Mouse (Mus musculus): Measurements from ENCODE around the gene Capn9. TPM values are rescaled to one million over a fixed set of nuclear protein-coding genes. Genes with fewer than 3 reads are reported as not detected.
A peak's percentile ranks its signal among the peaks of the same experiment; 100 is the strongest.

Gene Capn9
- polyA plus RNA-seq, 1 experiment from 2014 or later = not detected

DNA sequence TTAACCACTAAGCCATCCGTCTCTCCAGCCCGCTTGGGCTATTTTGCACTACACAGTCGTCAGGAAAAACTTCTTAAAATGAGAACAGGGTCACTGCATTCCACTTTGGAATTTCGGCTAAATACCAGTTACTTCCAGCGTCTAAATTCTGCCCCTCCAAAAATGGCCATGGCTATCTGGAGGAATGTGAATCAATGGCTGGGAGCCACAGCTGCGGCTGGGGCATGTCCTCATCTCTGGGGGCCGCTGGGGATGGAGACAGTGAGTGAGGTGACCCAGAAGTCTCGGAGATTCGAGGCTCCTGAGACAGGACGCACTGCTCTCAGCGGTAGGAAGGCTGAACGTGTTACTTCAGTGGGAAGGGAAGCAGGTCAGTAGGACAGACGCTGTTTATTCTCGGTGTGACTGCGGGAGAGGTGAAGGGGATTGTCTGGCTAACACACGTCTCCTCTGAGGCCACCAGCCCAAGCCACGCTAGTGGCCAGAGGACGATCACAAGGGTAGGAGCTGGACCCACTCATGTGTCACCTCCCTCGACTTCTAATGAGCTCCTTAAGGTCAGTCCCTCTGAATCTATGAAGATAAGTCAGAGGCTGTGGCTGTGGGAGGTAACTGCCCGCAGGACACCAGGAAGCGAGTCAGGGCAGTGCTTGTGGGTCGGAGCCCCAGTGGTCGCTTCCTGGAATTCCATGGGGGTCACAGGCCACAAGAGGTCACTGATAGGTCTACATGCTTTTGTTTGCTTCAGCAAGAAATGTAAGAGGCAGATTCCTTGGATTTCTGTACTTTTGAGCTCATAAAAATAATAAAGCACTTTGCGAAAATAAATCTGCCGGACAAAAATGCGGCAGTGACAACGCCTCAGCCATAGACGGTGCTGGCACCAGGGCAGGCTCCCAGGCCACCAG is 77.9 kb downstream of the Capn9 start:
- no peak for ATAC-seq (replicated peaks; ENCODE audit: insufficient number of reproducible peaks, low FRiP score, low TSS enrichment)
- peak overlapping the region; percentile 6 for H3K9ac ChIP-seq (ENCODE audit: low read depth, low read length)
- H3K4me3 ChIP-seq (ENCODE audit: low read depth, low read length) = no peak overlapping the region

DNA sequence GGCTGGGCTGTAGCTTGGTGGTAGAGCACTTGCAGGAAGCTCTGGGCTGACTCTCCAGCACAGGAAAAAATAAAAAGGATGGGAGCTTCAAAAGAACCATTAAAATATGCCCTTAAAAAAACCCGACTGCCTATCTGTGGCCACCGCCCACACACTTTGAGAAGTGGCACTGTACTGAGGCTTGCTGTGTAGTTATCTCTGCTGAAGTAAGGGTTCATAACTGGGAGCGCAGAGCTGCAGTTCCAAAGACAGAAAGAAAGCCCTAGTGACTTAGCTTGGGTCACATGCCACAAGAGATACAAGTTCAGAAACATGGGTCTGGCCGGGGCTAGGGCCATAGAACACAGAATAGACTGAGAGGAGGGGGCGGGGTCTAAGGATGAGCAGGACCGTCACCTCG is 82.0 kb downstream of the Capn9 start:
- Histone ChIP-seq H3K9ac (ENCODE audit: low read depth, low read length) (0 out of 2 replicates have a peak overlapping the region, but pooled peaks have one; percentile 6), H3K36me3 (ENCODE audit: control insufficient read depth, insufficient read depth, low read length) (0 out of 2 replicates have a peak, but pooled peaks cover 2% of the 10 kb centered on the region), H3K9me3 (replicated peaks; ENCODE audit: control insufficient read depth, low read length) (no peaks in the 10 kb centered on the region), H3K27ac (ENCODE audit: low read depth, low read length) (peak overlapping the region; percentile 88), H3K4me1 (ENCODE audit: control insufficient read depth, insufficient read depth, low read length) (peaks cover 80% of the 10 kb centered on the region), H3K4me2 (peak overlapping the region; percentile 52), H3K4me3 (ENCODE audit: low read depth, low read length) (0 out of 2 replicates have a peak overlapping the region, but pooled peaks have one; percentile 14), H3K27me3 (ENCODE audit: control insufficient read depth, insufficient read depth, low read length) (no peaks in the 10 kb centered on the region)
- 40% methylated on average over 7 of the region's 7 CpGs for WGBS (ENCODE audit: insufficient replicate concordance)
- no peak; the same call in 1 of the 2 replicates for ATAC-seq (replicated peaks; ENCODE audit: insufficient number of reproducible peaks, low FRiP score, low TSS enrichment)

More for the DNA sequence above, 77.9 kb downstream of the Capn9 start:
- WGBS (ENCODE audit: insufficient replicate concordance) = 38% methylated on average over 28 of the region's 28 CpGs
- no peaks in the 10 kb centered on the region for H3K27me3 ChIP-seq (ENCODE audit: control insufficient read depth, insufficient read depth, low read length)
- no peaks in the 10 kb centered on the region for H3K9me3 ChIP-seq (replicated peaks; ENCODE audit: control insufficient read depth, low read length)
- peaks cover 9% of the 10 kb centered on the region for H3K36me3 ChIP-seq (ENCODE audit: control insufficient read depth, insufficient read depth, low read length)
- H3K4me2 ChIP-seq = peak overlapping the region; percentile 22
- H3K4me1 ChIP-seq (ENCODE audit: control insufficient read depth, insufficient read depth, low read length) = peaks cover 75% of the 10 kb centered on the region
- H3K27ac ChIP-seq (ENCODE audit: low read depth, low read length) = peak overlapping the region; percentile 78

DNA sequence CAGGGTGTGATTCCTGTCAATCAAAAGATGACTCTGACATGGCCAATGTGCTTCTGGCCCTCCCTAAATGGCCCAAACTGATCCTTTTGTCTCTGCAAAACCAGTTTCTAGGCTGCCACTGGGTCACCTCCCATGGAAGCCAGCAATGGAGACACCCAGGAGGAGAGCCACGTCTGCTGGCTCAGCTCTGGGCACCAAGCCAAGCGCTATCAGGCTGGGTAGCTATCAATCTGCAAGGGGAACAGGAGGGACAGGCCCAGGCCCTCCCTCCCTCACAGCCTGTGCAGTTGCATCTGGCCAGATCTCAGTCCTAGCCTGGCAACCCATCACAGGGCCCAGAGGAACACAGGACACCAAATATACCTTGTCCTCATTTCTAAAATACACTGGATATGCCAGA is 82.5 kb downstream of the Capn9 start:
- peaks cover 76% of the 10 kb centered on the region for H3K4me1 ChIP-seq (ENCODE audit: control insufficient read depth, insufficient read depth, low read length)
- H3K27ac ChIP-seq (ENCODE audit: low read depth, low read length) = peak overlapping the region; percentile 88
- 27% methylated on average over 2 of the region's 2 CpGs for WGBS (ENCODE audit: insufficient replicate concordance)
- 0 out of 2 replicates have a peak, but pooled peaks cover 2% of the 10 kb centered on the region for H3K36me3 ChIP-seq (ENCODE audit: control insufficient read depth, insufficient read depth, low read length)
- no peaks in the 10 kb centered on the region for H3K27me3 ChIP-seq (ENCODE audit: control insufficient read depth, insufficient read depth, low read length)
- 0 out of 2 replicates have a peak, but pooled peaks have one; percentile 48 for ATAC-seq (replicated peaks; ENCODE audit: insufficient number of reproducible peaks, low FRiP score, low TSS enrichment)
- H3K4me3 ChIP-seq (ENCODE audit: low read depth, low read length) = 0 out of 2 replicates have a peak overlapping the region, but pooled peaks have one; percentile 14
- peak overlapping the region; percentile 52 for H3K4me2 ChIP-seq
- 0 out of 2 replicates have a peak overlapping the region, but pooled peaks have one; percentile 6 for H3K9ac ChIP-seq (ENCODE audit: low read depth, low read length)
- H3K9me3 ChIP-seq (replicated peaks; ENCODE audit: control insufficient read depth, low read length) = no peaks in the 10 kb centered on the region

DNA sequence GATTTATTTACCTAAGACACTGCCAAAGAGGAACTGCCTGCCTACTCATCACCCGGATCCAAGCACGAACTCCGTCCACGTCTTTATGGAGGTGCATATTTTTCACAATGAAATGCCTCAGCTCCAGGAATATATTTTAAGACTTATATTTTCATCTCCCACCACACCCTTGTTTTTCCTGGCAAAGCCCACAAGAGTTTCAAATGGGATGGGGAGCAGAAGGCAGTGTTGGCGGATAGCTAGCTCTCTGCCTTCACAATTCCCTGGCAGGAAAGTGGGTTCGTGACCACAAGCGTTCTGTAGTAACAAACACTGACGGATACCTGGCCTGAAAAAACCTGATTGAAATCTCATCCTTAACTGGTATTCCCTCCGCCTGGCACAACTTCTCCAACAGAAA is 85.9 kb downstream of the Capn9 start:
- no peaks in the 10 kb centered on the region for H3K27me3 ChIP-seq (ENCODE audit: control insufficient read depth, insufficient read depth, low read length)
- H3K9ac ChIP-seq (ENCODE audit: low read depth, low read length) = peak overlapping the region; percentile 97
- H3K27ac ChIP-seq (ENCODE audit: low read depth, low read length) = peak overlapping the region; percentile 92
- H3K4me3 ChIP-seq (ENCODE audit: low read depth, low read length) = peak overlapping the region; percentile 94
- WGBS (ENCODE audit: insufficient replicate concordance) = 22% methylated on average over 9 of the region's 9 CpGs
- peaks cover 47% of the 10 kb centered on the region for H3K4me1 ChIP-seq (ENCODE audit: control insufficient read depth, insufficient read depth, low read length)
- H3K9me3 ChIP-seq (replicated peaks; ENCODE audit: control insufficient read depth, low read length) = no peaks in the 10 kb centered on the region
- no peak for ATAC-seq (replicated peaks; ENCODE audit: insufficient number of reproducible peaks, low FRiP score, low TSS enrichment)
- H3K4me2 ChIP-seq = peak overlapping the region; percentile 65
- 0 out of 2 replicates have a peak, but pooled peaks cover 1% of the 10 kb centered on the region for H3K36me3 ChIP-seq (ENCODE audit: control insufficient read depth, insufficient read depth, low read length)

DNA sequence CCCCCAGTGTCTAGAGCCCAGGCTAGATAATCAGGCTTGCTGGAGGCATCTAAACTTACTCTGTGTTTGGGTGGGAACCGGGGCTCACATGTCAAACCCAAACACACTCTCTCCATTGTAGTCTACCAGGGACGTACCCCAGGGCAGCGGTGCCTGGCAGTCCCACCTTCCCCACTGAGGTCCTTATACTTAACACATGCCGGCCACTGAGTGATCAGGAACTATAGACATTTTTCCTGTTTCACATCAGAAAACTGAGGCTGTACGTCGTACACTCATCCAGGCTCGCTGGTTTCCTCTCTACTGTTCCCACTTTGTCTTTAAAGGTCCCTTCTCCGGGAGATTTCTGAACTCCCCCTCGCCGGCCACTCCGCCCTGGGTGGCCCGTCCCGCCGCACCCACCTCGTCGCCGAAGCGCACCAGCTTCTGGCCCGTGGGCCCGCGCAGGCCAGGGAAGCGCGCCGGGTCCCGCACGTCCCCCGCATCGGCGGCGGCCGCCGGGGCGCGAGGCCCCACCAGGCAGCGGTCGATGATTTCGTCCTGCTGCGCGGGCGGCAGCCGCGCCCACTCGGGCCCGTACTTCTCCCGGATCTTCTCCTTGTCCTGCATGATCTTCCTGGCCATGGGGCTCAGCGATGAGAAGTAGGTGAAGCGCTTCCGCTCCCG is 86.7 kb downstream of the Capn9 start:
- WGBS (ENCODE audit: insufficient replicate concordance) = under 1% methylated on average over 49 of the region's 49 CpGs
- H3K9ac ChIP-seq (ENCODE audit: low read depth, low read length) = peak overlapping the region; percentile 97

DNA sequence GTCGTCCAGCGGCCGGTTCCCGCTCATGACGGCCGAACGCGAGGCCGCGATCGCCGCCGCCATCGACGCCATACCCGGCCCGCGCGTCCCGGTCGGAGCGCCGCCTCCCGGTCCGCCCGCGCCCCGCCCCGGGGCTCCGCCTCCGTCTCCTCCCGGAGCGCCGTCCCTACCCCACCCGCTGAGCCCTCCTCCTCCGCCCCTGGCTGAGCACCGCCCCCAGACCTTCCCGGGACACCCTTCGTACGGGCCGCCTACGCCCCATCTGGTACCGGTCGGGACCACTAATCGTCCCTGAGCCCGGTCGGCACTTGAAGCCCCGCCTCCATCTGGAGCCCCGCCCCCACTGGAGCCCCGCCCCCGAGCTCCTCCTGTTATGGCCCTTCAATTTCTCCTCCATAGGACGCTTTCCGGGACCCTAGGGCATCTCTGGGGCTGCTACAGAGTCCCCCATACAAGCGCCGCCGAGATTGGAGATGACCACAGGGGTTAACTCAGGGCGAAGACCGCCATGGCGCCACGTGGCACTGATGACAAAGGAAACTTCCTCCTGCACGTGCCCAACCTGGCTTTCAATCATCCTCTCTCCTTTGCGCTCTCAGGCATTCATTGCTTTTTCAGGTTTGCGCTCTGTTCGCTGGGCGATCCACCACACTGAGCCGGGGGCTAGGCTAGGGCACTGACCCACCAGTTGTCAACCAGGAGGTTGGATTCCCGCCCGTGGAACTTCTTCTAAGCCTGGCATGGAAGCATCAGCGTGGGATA is 87.4 kb downstream of the Capn9 start, which contains the start of gene 2310022B05Rik:
2310022B05Rik (minus strand) TSS at position 258 of the 762 bp plus-strand sequence.
- H3K36me3 ChIP-seq (ENCODE audit: control insufficient read depth, insufficient read depth, low read length) = no peaks in the 10 kb centered on the region
- peak within 1 kb of the TSS; percentile 97 for H3K9ac ChIP-seq (ENCODE audit: low read depth, low read length)
- H3K27me3 ChIP-seq (ENCODE audit: control insufficient read depth, insufficient read depth, low read length) = no peaks in the 10 kb centered on the region
- peak within 1 kb of the TSS; percentile 94 for H3K4me3 ChIP-seq (ENCODE audit: low read depth, low read length)
- H3K27ac ChIP-seq (ENCODE audit: low read depth, low read length) = peak within 1 kb of the TSS; percentile 92
- H3K4me2 ChIP-seq = peak within 1 kb of the TSS; percentile 65
- 2% methylated on average over 58 of the region's 69 CpGs for WGBS (ENCODE audit: insufficient replicate concordance)
- H3K9me3 ChIP-seq (replicated peaks; ENCODE audit: control insufficient read depth, low read length) = no peaks in the 10 kb centered on the region
- peaks cover 34% of the 10 kb centered on the region for H3K4me1 ChIP-seq (ENCODE audit: control insufficient read depth, insufficient read depth, low read length)
- ATAC-seq (replicated peaks; ENCODE audit: insufficient number of reproducible peaks, low FRiP score, low TSS enrichment) = peak; percentile 89

More for the DNA sequence above, 86.7 kb downstream of the Capn9 start:
- Histone ChIP-seq H3K27ac (ENCODE audit: low read depth, low read length) (peak overlapping the region; percentile 92), H3K9me3 (replicated peaks; ENCODE audit: control insufficient read depth, low read length) (no peaks in the 10 kb centered on the region), H3K4me1 (ENCODE audit: control insufficient read depth, insufficient read depth, low read length) (peaks cover 41% of the 10 kb centered on the region), H3K36me3 (ENCODE audit: control insufficient read depth, insufficient read depth, low read length) (no peaks in the 10 kb centered on the region), H3K27me3 (ENCODE audit: control insufficient read depth, insufficient read depth, low read length) (no peaks in the 10 kb centered on the region), H3K4me3 (ENCODE audit: low read depth, low read length) (peak overlapping the region; percentile 94), H3K4me2 (peak overlapping the region; percentile 65)
- peak; percentile 11 for ATAC-seq (replicated peaks; ENCODE audit: insufficient number of reproducible peaks, low FRiP score, low TSS enrichment)

DNA sequence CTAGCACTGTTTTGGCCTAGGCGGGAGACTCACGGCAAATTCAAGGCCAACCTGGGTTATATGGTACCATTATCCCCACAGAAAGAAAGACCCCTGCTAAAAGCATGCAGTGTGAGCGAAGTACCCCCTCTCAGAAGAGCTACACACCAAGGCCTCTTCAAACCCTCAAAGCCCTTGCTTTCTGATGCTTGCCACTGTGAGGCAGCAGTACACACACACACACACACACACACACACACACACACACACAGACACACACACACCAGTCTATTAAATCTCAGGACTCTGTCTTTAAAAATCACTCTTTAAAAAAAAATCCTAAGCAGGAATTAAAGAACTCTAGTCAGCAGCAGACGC is 87.9 kb downstream of the Capn9 start:
- WGBS (ENCODE audit: insufficient replicate concordance) = 54% methylated on average over 4 of the region's 4 CpGs
- peak overlapping the region; percentile 92 for H3K27ac ChIP-seq (ENCODE audit: low read depth, low read length)
- peaks cover 30% of the 10 kb centered on the region for H3K4me1 ChIP-seq (ENCODE audit: control insufficient read depth, insufficient read depth, low read length)
- peak overlapping the region; percentile 94 for H3K4me3 ChIP-seq (ENCODE audit: low read depth, low read length)
- H3K9ac ChIP-seq (ENCODE audit: low read depth, low read length) = peak overlapping the region; percentile 97; the same call in 1 of the 2 replicates
- no peak for ATAC-seq (replicated peaks; ENCODE audit: insufficient number of reproducible peaks, low FRiP score, low TSS enrichment)
- H3K36me3 ChIP-seq (ENCODE audit: control insufficient read depth, insufficient read depth, low read length) = no peaks in the 10 kb centered on the region
- no peaks in the 10 kb centered on the region for H3K9me3 ChIP-seq (replicated peaks; ENCODE audit: control insufficient read depth, low read length)
- H3K4me2 ChIP-seq = peak overlapping the region; percentile 65
- no peaks in the 10 kb centered on the region for H3K27me3 ChIP-seq (ENCODE audit: control insufficient read depth, insufficient read depth, low read length)

DNA sequence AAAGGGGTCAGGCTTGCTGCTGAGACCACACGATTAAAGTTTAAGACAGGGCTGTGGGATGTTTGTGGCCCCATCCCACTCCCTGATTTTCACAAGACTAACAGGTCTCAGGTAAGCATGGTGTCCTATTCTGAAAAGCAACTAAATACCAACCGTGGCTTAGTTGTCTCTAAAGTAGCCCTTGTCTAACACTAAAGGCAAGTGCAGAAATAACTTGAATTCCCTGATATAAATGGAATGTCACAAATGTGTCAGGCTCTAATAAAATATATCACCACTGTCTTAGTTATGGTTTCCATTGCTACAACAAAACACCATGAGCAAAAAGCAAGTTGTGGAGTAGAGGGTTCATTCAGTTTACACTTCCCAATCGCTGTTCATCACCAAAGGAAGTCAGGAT is 88.5 kb downstream of the Capn9 start:
- Histone ChIP-seq H3K9ac (ENCODE audit: low read depth, low read length) (no peak overlapping the region), H3K4me2 (no peak overlapping the region), H3K36me3 (ENCODE audit: control insufficient read depth, insufficient read depth, low read length) (no peaks in the 10 kb centered on the region), H3K27me3 (ENCODE audit: control insufficient read depth, insufficient read depth, low read length) (no peaks in the 10 kb centered on the region), H3K4me3 (ENCODE audit: low read depth, low read length) (no peak overlapping the region), H3K9me3 (replicated peaks; ENCODE audit: control insufficient read depth, low read length) (no peaks in the 10 kb centered on the region), H3K27ac (ENCODE audit: low read depth, low read length) (no peak overlapping the region), H3K4me1 (ENCODE audit: control insufficient read depth, insufficient read depth, low read length) (peaks cover 26% of the 10 kb centered on the region)
- WGBS (ENCODE audit: insufficient replicate concordance) = 60% methylated on average over 3 of the region's 3 CpGs
- no peak for ATAC-seq (replicated peaks; ENCODE audit: insufficient number of reproducible peaks, low FRiP score, low TSS enrichment)
